8 mouse cellular contexts compared by ENCODE assay signal in the genomic region with DNA sequence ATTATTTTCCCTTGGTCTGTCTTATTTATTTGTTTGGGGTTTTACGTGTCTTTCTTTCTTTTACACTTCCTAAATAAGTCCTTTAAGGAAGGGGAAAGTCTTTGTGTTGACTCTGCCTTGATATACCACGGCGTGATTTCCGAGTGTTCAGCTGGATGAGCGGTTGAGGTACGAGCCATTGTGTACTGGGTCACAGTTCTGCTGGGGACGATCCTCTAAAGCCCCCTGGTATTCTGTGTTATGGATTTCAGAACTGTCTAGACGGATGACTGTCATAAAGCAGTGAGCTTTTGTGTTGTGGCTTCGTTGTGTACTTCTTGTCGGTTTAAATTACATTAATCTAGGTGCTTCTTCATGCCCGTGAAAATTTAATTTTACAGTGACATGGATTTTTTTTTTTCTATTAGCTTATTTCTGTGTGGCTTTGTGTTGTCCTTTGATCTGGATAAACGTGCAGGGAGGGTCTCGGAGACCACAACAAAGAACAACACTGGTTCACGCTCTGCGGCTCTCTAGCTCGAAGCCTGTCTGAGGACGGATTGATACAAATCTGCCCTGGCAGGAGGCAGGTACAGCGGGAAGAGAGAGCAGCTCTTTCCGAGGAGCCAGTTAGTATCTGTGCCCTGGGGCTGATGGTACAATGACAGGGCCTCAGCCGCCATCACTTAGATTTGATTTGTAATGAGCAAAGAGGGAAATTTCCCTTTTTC.
DNase-seq lines count a peak whose midpoint lies in the region; ATAC-seq lines count a peak whose summit lies in the region.

No protein-coding gene starts in this region.

- peak overlapping the region; percentile 23 for H3K4me2 ChIP-seq in embryonic facial prominence, embryonic 11.5 days (ENCODE audit: low read depth, low read length)
- H3K4me2 ChIP-seq in hindbrain, embryonic 14.5 days (replicated peaks) = peak overlapping the region; percentile 71
- H3K4me2 ChIP-seq in midbrain, embryonic 15.5 days = peak overlapping the region; percentile 59

- H3K4me3 ChIP-seq in embryonic facial prominence, embryonic 11.5 days (ENCODE audit: low read depth, low read length) = peak overlapping the region; percentile 8; the same call in 1 of the 2 replicates
- peak overlapping the region; percentile 36 for H3K4me3 ChIP-seq in hindbrain, embryonic 14.5 days (replicated peaks; ENCODE audit: low read length)
- H3K4me3 ChIP-seq in midbrain, embryonic 15.5 days = peak overlapping the region; percentile 33

- no peaks in the 10 kb centered on the region for H3K27me3 ChIP-seq in embryonic facial prominence, embryonic 11.5 days (ENCODE audit: control insufficient read depth, insufficient read depth, low read length)
- no peaks in the 10 kb centered on the region for H3K27me3 ChIP-seq in hindbrain, embryonic 14.5 days (ENCODE audit: control insufficient read depth, insufficient read depth, low read length)
- 0 out of 2 replicates have a peak, but pooled peaks cover 5% of the 10 kb centered on the region for H3K27me3 ChIP-seq in midbrain, embryonic 15.5 days (replicated peaks)

- no peaks in the 10 kb centered on the region for H3K9me3 ChIP-seq in embryonic facial prominence, embryonic 11.5 days (replicated peaks; ENCODE audit: control insufficient read depth, low read length)
- H3K9me3 ChIP-seq in hindbrain, embryonic 14.5 days (ENCODE audit: control insufficient read depth, low read length) = no peaks in the 10 kb centered on the region
- H3K9me3 ChIP-seq in midbrain, embryonic 15.5 days = no peaks in the 10 kb centered on the region

- no peaks in the 10 kb centered on the region for H3K4me1 ChIP-seq in embryonic facial prominence, embryonic 11.5 days (ENCODE audit: control insufficient read depth, insufficient read depth, low read length)
- peaks cover 63% of the 10 kb centered on the region for H3K4me1 ChIP-seq in hindbrain, embryonic 14.5 days (replicated peaks; ENCODE audit: control insufficient read depth, insufficient read depth, low read length)
- H3K4me1 ChIP-seq in midbrain, embryonic 15.5 days = peaks cover 40% of the 10 kb centered on the region

- peak; percentile 34 for DNase-seq in embryo, embryonic 10 days (ENCODE audit: low spot score)
- DNase-seq in embryo, embryonic 9.5 days (ENCODE audit: extremely low spot score) = no peak
- peak; percentile 44 for DNase-seq in embryonic facial prominence, embryonic 11.5 days (ENCODE audit: low spot score)
- peak; percentile 64 for DNase-seq in hindbrain, embryonic 14.5 days (ENCODE audit: low spot score)
- no peak for DNase-seq in layer of hippocampus, adult 9-10 months (ENCODE audit: low spot score)
- no peak for DNase-seq in gastrocnemius, postnatal 14 days
- DNase-seq in left cerebral cortex, postnatal 4 days = no peak

- no peak for ATAC-seq in embryonic facial prominence, embryonic 11.5 days (replicated peaks; ENCODE audit: insufficient number of reproducible peaks, low FRiP score, low TSS enrichment, low read depth)
- ATAC-seq in hindbrain, embryonic 14.5 days (ENCODE audit: low FRiP score) = peak; percentile 59
- ATAC-seq in midbrain, embryonic 15.5 days (replicated peaks) = peak; percentile 84

- H3K9ac ChIP-seq in embryonic facial prominence, embryonic 11.5 days (replicated peaks; ENCODE audit: low read length) = no peak overlapping the region
- H3K9ac ChIP-seq in hindbrain, embryonic 14.5 days = peak overlapping the region; percentile 75
- peak overlapping the region; percentile 16; the same call in 1 of the 2 replicates for H3K9ac ChIP-seq in midbrain, embryonic 15.5 days

- WGBS in embryonic facial prominence, embryonic 11.5 days = 21% methylated on average over 20 of the region's 20 CpGs
- 10% methylated on average over 20 of the region's 20 CpGs for WGBS in hindbrain, embryonic 14.5 days
- WGBS in midbrain, embryonic 15.5 days = 7% methylated on average over 20 of the region's 20 CpGs

- peak overlapping the region; percentile 52 for H3K27ac ChIP-seq in embryonic facial prominence, embryonic 11.5 days (replicated peaks; ENCODE audit: low read depth, low read length)
- peak overlapping the region; percentile 96 for H3K27ac ChIP-seq in hindbrain, embryonic 14.5 days
- H3K27ac ChIP-seq in midbrain, embryonic 15.5 days = peak overlapping the region; percentile 67

- H3K36me3 ChIP-seq in embryonic facial prominence, embryonic 11.5 days (replicated peaks; ENCODE audit: control insufficient read depth, insufficient read depth, low read depth, low read length) = no peaks in the 10 kb centered on the region
- peaks cover 8% of the 10 kb centered on the region; the same call in 1 of the 2 replicates for H3K36me3 ChIP-seq in hindbrain, embryonic 14.5 days (replicated peaks; ENCODE audit: control insufficient read depth, insufficient read depth)
- H3K36me3 ChIP-seq in midbrain, embryonic 15.5 days (replicated peaks) = no peaks in the 10 kb centered on the region

- intact Hi-C loops in gastrocnemius, postnatal 14 days (cut with DNase I; ENCODE audit: low total_unique reads) = no loop called here
- intact Hi-C loops in left cerebral cortex, postnatal 4 days (cut with DNase I) = loop anchor here (5.0 kb wide), 1 partner anchor 42 kb away; no protein-coding TSS in a partner anchor

Comparison
In these comparisons a context has a peak if more than half of its experiments do, and no peak if none do; other contexts are left out.
1. DNase-seq: peak in embryo, embryonic 10 days (single experiment), embryonic facial prominence, embryonic 11.5 days (single experiment) and hindbrain, embryonic 14.5 days (single experiment); none in embryo, embryonic 9.5 days (single experiment), layer of hippocampus, adult 9-10 months (single experiment), gastrocnemius, postnatal 14 days (single experiment) and left cerebral cortex, postnatal 4 days (single experiment).
2. Peak in every context shown above with its lines, with median percentiles within 50 percentile points of each other: H3K27ac ChIP-seq, H3K4me2 ChIP-seq and H3K4me3 ChIP-seq.